8 mouse cellular contexts compared by ENCODE assay signal in genomic region chr2:113847678-113848244, GRCm38 (mm10). TPM values are rescaled to one million over a fixed set of nuclear protein-coding genes. Genes with fewer than 3 reads are reported as not detected.
DNase-seq lines count a peak whose midpoint lies in the region; ATAC-seq lines count a peak whose summit lies in the region.

No protein-coding gene starts in this region.

- H3K4me1 ChIP-seq in hindbrain, embryonic 16.5 days (ENCODE audit: control insufficient read depth, insufficient read depth, low read depth, low read length) = peaks cover 13% of the 10 kb centered on the region
- peaks cover 53% of the 10 kb centered on the region for H3K4me1 ChIP-seq in megakaryocyte, embryonic 14.5 days

- H3K4me3 ChIP-seq in hindbrain, embryonic 16.5 days (ENCODE audit: low read length) = peak overlapping the region; percentile 84
- peak overlapping the region; percentile 98 for H3K4me3 ChIP-seq in megakaryocyte, embryonic 14.5 days (replicated peaks)

- peak overlapping the region; percentile 63 for H3K9ac ChIP-seq in hindbrain, embryonic 16.5 days (ENCODE audit: low read depth, low read length)

- H3K9me3 ChIP-seq in hindbrain, embryonic 16.5 days (ENCODE audit: control insufficient read depth, low read length) = no peaks in the 10 kb centered on the region
- no peaks in the 10 kb centered on the region for H3K9me3 ChIP-seq in megakaryocyte, embryonic 14.5 days

- ATAC-seq in hindbrain, embryonic 16.5 days = peak; percentile 3
- no peak for ATAC-seq in inflammation-experienced regulatory T-cells, adult 6 months

- no peak overlapping the region for H3K27ac ChIP-seq in hindbrain, embryonic 16.5 days (ENCODE audit: low read depth, low read length)

- DNase-seq in embryo, embryonic 10.5 days (ENCODE audit: low spot score) = peak; percentile 18
- DNase-seq in embryo, embryonic 9.5 days (ENCODE audit: extremely low spot score) = no peak
- DNase-seq in urinary bladder, adult 2 months (ENCODE audit: low spot score) = peak; percentile 23
- no peak for DNase-seq in urinary bladder, postnatal 14 days (ENCODE audit: low spot score)
- no peak for DNase-seq in natural killer cell, adult 2 months (ENCODE audit: low spot score in 2 of 2)

- WGBS in hindbrain, embryonic 16.5 days = 1% methylated on average over 24 of the region's 24 CpGs

- H3K4me2 ChIP-seq in hindbrain, embryonic 16.5 days (ENCODE audit: low read length) = peak overlapping the region; percentile 99

- no peaks in the 10 kb centered on the region; the same call in 1 of the 2 replicates for H3K27me3 ChIP-seq in hindbrain, embryonic 16.5 days (replicated peaks; ENCODE audit: control insufficient read depth, insufficient read depth, low read length)
- H3K27me3 ChIP-seq in megakaryocyte, embryonic 14.5 days (replicated peaks) = no peaks in the 10 kb centered on the region

- H3K36me3 ChIP-seq in hindbrain, embryonic 16.5 days (ENCODE audit: control insufficient read depth, insufficient read depth, low read length) = no peaks in the 10 kb centered on the region
- H3K36me3 ChIP-seq in megakaryocyte, embryonic 14.5 days (replicated peaks; ENCODE audit: low read length) = peaks cover 25% of the 10 kb centered on the region

RNA-seq across cellular contexts. Expression of gene Arhgap11a, which starts 0.7 kb away (rescaled TPM):
- polyA plus RNA-seq in urinary bladder, adult 2 months (2012; rRNA removed) = 2.5 and 2.6 TPM in 2 replicates
- polyA plus RNA-seq in hindbrain, embryonic 16.5 days (2015; fragmentation: Nextera tagmentation; extraction: Ambion mirVana) = 5.2 and 8.0 TPM in 2 replicates
- polyA plus RNA-seq in megakaryocyte, embryonic 14.5 days (2012; ENCODE audit: insufficient read depth, low replicate concordance) = 3.6 and 4.6 TPM in 2 replicates
- 10 to 100 TPM in 1 of 3 experiments, 1 to 10 TPM in 2; 1.6 to 16.6 (median 2.3) TPM for polyA plus RNA-seq in inflammation-experienced regulatory T-cells, adult 6 months (2017; shearing (Covaris generic))

RNA-seq across cellular contexts. Expression of gene Scg5, which starts 18.8 kb away (rescaled TPM):
- polyA plus RNA-seq in urinary bladder, adult 2 months (2012; rRNA removed) = 1.1 and 1.2 TPM in 2 replicates
- polyA plus RNA-seq in hindbrain, embryonic 16.5 days (2015; fragmentation: Nextera tagmentation; extraction: Ambion mirVana) = 228 and 265 TPM in 2 replicates
- not detected in 2 replicates for polyA plus RNA-seq in megakaryocyte, embryonic 14.5 days (2012; ENCODE audit: insufficient read depth, low replicate concordance)
- polyA plus RNA-seq in inflammation-experienced regulatory T-cells, adult 6 months (2017; shearing (Covaris generic)) = 10 to 100 TPM in 1 of 3 experiments, 1 to 10 TPM in 1, under 1 TPM in 1; 0.59 to 12.5 (median 8.1) TPM

Comparison
In these comparisons a context has a peak if more than half of its experiments do, and no peak if none do; other contexts are left out.
1. DNase-seq: peak in embryo, embryonic 10.5 days (single experiment) and urinary bladder, adult 2 months (single experiment); none in embryo, embryonic 9.5 days (single experiment), urinary bladder, postnatal 14 days (single experiment) and natural killer cell, adult 2 months (0 of 2).
2. RNA of gene Scg5, which starts 18.8 kb away (polyA plus RNA-seq): 228 to 265 TPM in hindbrain, embryonic 16.5 days; 0.59 to 12.5 TPM in inflammation-experienced regulatory T-cells, adult 6 months, 1.1 to 1.2 TPM in urinary bladder, adult 2 months and not detected in megakaryocyte, embryonic 14.5 days; every median in the first group is over 10 times any median in the second.